Mouse (Mus musculus): Measurements from ENCODE around the gene Trim16. TPM values are rescaled to one million over a fixed set of nuclear protein-coding genes. Genes with fewer than 3 reads are reported as not detected.

The Trim16 gene
- polyA plus RNA-seq, 1 experiment from 2014 or later: 6.5 TPM

GRCm38 (mm10) chr11:62845730-62846129, 25.7 kb downstream of the Trim16 start:
- Histone ChIP-seq H3K4me3 (ENCODE audit: low read depth, low read length) (no peak overlapping the region), H3K9me3 (replicated peaks; ENCODE audit: control insufficient read depth, low read length) (no peaks in the 10 kb centered on the region), H3K4me2 (ENCODE audit: low read depth, low read length) (no peak overlapping the region), H3K4me1 (ENCODE audit: control insufficient read depth, insufficient read depth, low read length) (no peaks in the 10 kb centered on the region; the same call in 1 of the 2 replicates), H3K27ac (replicated peaks; ENCODE audit: low read depth, low read length) (no peak overlapping the region), H3K36me3 (replicated peaks; ENCODE audit: control insufficient read depth, insufficient read depth, low read depth, low read length) (no peaks in the 10 kb centered on the region), H3K27me3 (ENCODE audit: control insufficient read depth, insufficient read depth, low read length) (no peaks in the 10 kb centered on the region), H3K9ac (replicated peaks; ENCODE audit: low read length) (no peak overlapping the region)
- no peak for DNase-seq (ENCODE audit: low spot score)
- ATAC-seq (replicated peaks; ENCODE audit: insufficient number of reproducible peaks, low FRiP score, low TSS enrichment, low read depth): no peak
- 70% methylated on average over 3 of the region's 3 CpGs for WGBS

- Histone ChIP-seq H3K4me1 (ENCODE audit: control insufficient read depth, insufficient read depth, low read length) (no peaks in the 10 kb centered on the region; the same call in 1 of the 2 replicates), H3K4me3 (ENCODE audit: low read depth, low read length) (no peak within 1 kb of the TSS), H3K36me3 (replicated peaks; ENCODE audit: control insufficient read depth, insufficient read depth, low read depth, low read length) (no peaks in the 10 kb centered on the region), H3K9me3 (replicated peaks; ENCODE audit: control insufficient read depth, low read length) (no peaks in the 10 kb centered on the region), H3K27ac (replicated peaks; ENCODE audit: low read depth, low read length) (no peak within 1 kb of the TSS), H3K4me2 (ENCODE audit: low read depth, low read length) (peak within 1 kb of the TSS; percentile 14; the same call in 1 of the 2 replicates), H3K27me3 (ENCODE audit: control insufficient read depth, insufficient read depth, low read length) (no peaks in the 10 kb centered on the region), H3K9ac (replicated peaks; ENCODE audit: low read length) (no peak within 1 kb of the TSS)
- DNase-seq (ENCODE audit: low spot score): peak; percentile 87
- no peak for ATAC-seq (replicated peaks; ENCODE audit: insufficient number of reproducible peaks, low FRiP score, low TSS enrichment, low read depth)
- 12% methylated on average over 12 of the region's 12 CpGs for WGBS
These were observed 27.1 kb downstream of the Trim16 start, which contains the start of gene Fbxw10 for GRCm38 (mm10) chr11:62846961-62847654. Fbxw10 (plus strand) TSS chr11:62847069.

- Histone ChIP-seq H3K9ac (replicated peaks; ENCODE audit: low read length) (no peak overlapping the region), H3K4me3 (ENCODE audit: low read depth, low read length) (no peak overlapping the region), H3K4me2 (ENCODE audit: low read depth, low read length) (no peak overlapping the region), H3K4me1 (ENCODE audit: control insufficient read depth, insufficient read depth, low read length) (no peaks in the 10 kb centered on the region; the same call in 1 of the 2 replicates), H3K27ac (replicated peaks; ENCODE audit: low read depth, low read length) (no peak overlapping the region), H3K9me3 (replicated peaks; ENCODE audit: control insufficient read depth, low read length) (no peaks in the 10 kb centered on the region), H3K36me3 (replicated peaks; ENCODE audit: control insufficient read depth, insufficient read depth, low read depth, low read length) (no peaks in the 10 kb centered on the region), H3K27me3 (ENCODE audit: control insufficient read depth, insufficient read depth, low read length) (no peaks in the 10 kb centered on the region)
- DNase-seq (ENCODE audit: low spot score) (no peak), ATAC-seq (replicated peaks; ENCODE audit: insufficient number of reproducible peaks, low FRiP score, low TSS enrichment, low read depth) (no peak)
- 32% methylated on average over 4 of the region's 4 CpGs for WGBS
These were observed 27.7 kb downstream of the Trim16 start for GRCm38 (mm10) chr11:62847655-62848191.

GRCm38 (mm10) chr11:62848301-62848700, 28.3 kb downstream of the Trim16 start:
- Histone ChIP-seq H3K27me3 (ENCODE audit: control insufficient read depth, insufficient read depth, low read length) (no peaks in the 10 kb centered on the region), H3K4me1 (ENCODE audit: control insufficient read depth, insufficient read depth, low read length) (no peaks in the 10 kb centered on the region; the same call in 1 of the 2 replicates), H3K4me2 (ENCODE audit: low read depth, low read length) (no peak overlapping the region), H3K36me3 (replicated peaks; ENCODE audit: control insufficient read depth, insufficient read depth, low read depth, low read length) (no peaks in the 10 kb centered on the region), H3K9me3 (replicated peaks; ENCODE audit: control insufficient read depth, low read length) (no peaks in the 10 kb centered on the region), H3K4me3 (ENCODE audit: low read depth, low read length) (no peak overlapping the region), H3K9ac (replicated peaks; ENCODE audit: low read length) (no peak overlapping the region), H3K27ac (replicated peaks; ENCODE audit: low read depth, low read length) (no peak overlapping the region)
- 21% methylated on average over 2 of the region's 2 CpGs for WGBS
- no peak for ATAC-seq (replicated peaks; ENCODE audit: insufficient number of reproducible peaks, low FRiP score, low TSS enrichment, low read depth)
- DNase-seq (ENCODE audit: low spot score): no peak

- no peaks in the 10 kb centered on the region; the same call in 1 of the 2 replicates for H3K4me1 ChIP-seq (ENCODE audit: control insufficient read depth, insufficient read depth, low read length)
- ATAC-seq (replicated peaks; ENCODE audit: insufficient number of reproducible peaks, low FRiP score, low TSS enrichment, low read depth) (no peak), DNase-seq (ENCODE audit: low spot score) (peak; percentile 23)
- no peaks in the 10 kb centered on the region for H3K36me3 ChIP-seq (replicated peaks; ENCODE audit: control insufficient read depth, insufficient read depth, low read depth, low read length)
- no peak overlapping the region for H3K9ac ChIP-seq (replicated peaks; ENCODE audit: low read length)
- H3K27me3 ChIP-seq (ENCODE audit: control insufficient read depth, insufficient read depth, low read length): no peaks in the 10 kb centered on the region
- H3K4me2 ChIP-seq (ENCODE audit: low read depth, low read length): no peak overlapping the region
- 77% methylated on average over 1 of the region's 1 CpGs for WGBS
- H3K4me3 ChIP-seq (ENCODE audit: low read depth, low read length): no peak overlapping the region
- no peaks in the 10 kb centered on the region for H3K9me3 ChIP-seq (replicated peaks; ENCODE audit: control insufficient read depth, low read length)
- H3K27ac ChIP-seq (replicated peaks; ENCODE audit: low read depth, low read length): no peak overlapping the region
These were observed 31.2 kb downstream of the Trim16 start for GRCm38 (mm10) chr11:62851199-62851598.

GRCm38 (mm10) chr11:62853334-62853733, 33.3 kb downstream of the Trim16 start:
- 86% methylated on average over 6 of the region's 6 CpGs for WGBS
- H3K27me3 ChIP-seq (ENCODE audit: control insufficient read depth, insufficient read depth, low read length): no peaks in the 10 kb centered on the region
- no peaks in the 10 kb centered on the region for H3K36me3 ChIP-seq (replicated peaks; ENCODE audit: control insufficient read depth, insufficient read depth, low read depth, low read length)
- H3K9ac ChIP-seq (replicated peaks; ENCODE audit: low read length): no peak overlapping the region
- ATAC-seq (replicated peaks; ENCODE audit: insufficient number of reproducible peaks, low FRiP score, low TSS enrichment, low read depth): no peak; the same call in 1 of the 2 replicates
- no peak for DNase-seq (ENCODE audit: low spot score)
- H3K27ac ChIP-seq (replicated peaks; ENCODE audit: low read depth, low read length): no peak overlapping the region
- H3K4me1 ChIP-seq (ENCODE audit: control insufficient read depth, insufficient read depth, low read length): no peaks in the 10 kb centered on the region
- no peaks in the 10 kb centered on the region for H3K9me3 ChIP-seq (replicated peaks; ENCODE audit: control insufficient read depth, low read length)
- H3K4me3 ChIP-seq (ENCODE audit: low read depth, low read length): no peak overlapping the region
- no peak overlapping the region for H3K4me2 ChIP-seq (ENCODE audit: low read depth, low read length)

- Histone ChIP-seq H3K4me1 (ENCODE audit: control insufficient read depth, insufficient read depth, low read length) (no peaks in the 10 kb centered on the region), H3K9me3 (replicated peaks; ENCODE audit: control insufficient read depth, low read length) (no peaks in the 10 kb centered on the region), H3K36me3 (replicated peaks; ENCODE audit: control insufficient read depth, insufficient read depth, low read depth, low read length) (no peaks in the 10 kb centered on the region), H3K4me2 (ENCODE audit: low read depth, low read length) (no peak overlapping the region), H3K27ac (replicated peaks; ENCODE audit: low read depth, low read length) (no peak overlapping the region), H3K9ac (replicated peaks; ENCODE audit: low read length) (no peak overlapping the region), H3K27me3 (ENCODE audit: control insufficient read depth, insufficient read depth, low read length) (no peaks in the 10 kb centered on the region), H3K4me3 (ENCODE audit: low read depth, low read length) (no peak overlapping the region)
- ATAC-seq (replicated peaks; ENCODE audit: insufficient number of reproducible peaks, low FRiP score, low TSS enrichment, low read depth) (no peak), DNase-seq (ENCODE audit: low spot score) (no peak)
- 65% methylated on average over 4 of the region's 4 CpGs for WGBS
These were observed 45.5 kb downstream of the Trim16 start for GRCm38 (mm10) chr11:62865562-62865961.

- DNase-seq (ENCODE audit: low spot score): no peak
- no peak overlapping the region for H3K4me3 ChIP-seq (ENCODE audit: low read depth, low read length)
- 80% methylated on average over 7 of the region's 7 CpGs for WGBS
- no peak overlapping the region for H3K4me2 ChIP-seq (ENCODE audit: low read depth, low read length)
- no peaks in the 10 kb centered on the region for H3K4me1 ChIP-seq (ENCODE audit: control insufficient read depth, insufficient read depth, low read length)
- H3K9me3 ChIP-seq (replicated peaks; ENCODE audit: control insufficient read depth, low read length): no peaks in the 10 kb centered on the region
- no peak overlapping the region for H3K27ac ChIP-seq (replicated peaks; ENCODE audit: low read depth, low read length)
- ATAC-seq (replicated peaks; ENCODE audit: insufficient number of reproducible peaks, low FRiP score, low TSS enrichment, low read depth): no peak
- H3K27me3 ChIP-seq (ENCODE audit: control insufficient read depth, insufficient read depth, low read length): no peaks in the 10 kb centered on the region
- H3K9ac ChIP-seq (replicated peaks; ENCODE audit: low read length): no peak overlapping the region
- no peaks in the 10 kb centered on the region for H3K36me3 ChIP-seq (replicated peaks; ENCODE audit: control insufficient read depth, insufficient read depth, low read depth, low read length)
These were observed 46.7 kb downstream of the Trim16 start for GRCm38 (mm10) chr11:62866685-62867084.
